Mouse (Mus musculus) thymus, adult 18-20 months (tissue): ENCODE measurements around the gene Zfp108.

Experiments
- DNase-seq, 2 experiments: peaks; one replicate each; pipeline ENCODE4 v3.0.0; 2022; ENCODE audit warnings: mixed read lengths in 2 of 2

Gene Zfp108

GRCm38 (mm10) chr7:24286916-24287315 lies 32.3 kb downstream of the Zfp108 start:
- no peak for DNase-seq

GRCm38 (mm10) chr7:24287670-24288069 lies 33.1 kb downstream of the Zfp108 start:
- no peak for DNase-seq

- DNase-seq = no peak
Observed at GRCm38 (mm10) chr7:24288512-24288911, 33.9 kb downstream of the Zfp108 start.

DNA sequence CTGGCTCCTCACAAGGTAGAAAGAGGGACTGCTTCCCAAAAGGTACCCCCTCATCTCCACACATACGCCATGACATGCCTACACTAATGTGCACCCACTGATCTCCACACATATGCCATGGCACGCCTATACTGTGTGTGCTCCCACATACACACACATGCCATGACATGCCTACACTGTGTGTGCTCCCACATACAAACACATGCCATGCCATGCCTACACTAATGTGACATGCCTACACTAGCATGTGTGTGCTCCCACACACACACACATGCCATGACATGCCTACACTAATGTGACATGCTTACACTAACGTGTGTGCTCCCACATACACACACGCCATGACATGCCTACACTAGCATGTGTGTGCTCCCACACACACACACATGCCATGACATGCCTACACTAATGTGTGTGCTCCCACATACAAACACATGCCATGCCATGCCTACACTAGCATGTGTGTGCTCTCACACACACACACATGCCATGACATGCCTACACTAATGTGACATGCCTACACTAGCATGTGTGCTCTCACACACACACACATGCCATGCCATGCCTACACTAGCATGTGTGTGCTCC lies 35.6 kb downstream of the Zfp108 start:
- DNase-seq = no peak

- no peak for DNase-seq
Observed at GRCm38 (mm10) chr7:24291387-24292090, 36.9 kb downstream of the Zfp108 start.

DNA sequence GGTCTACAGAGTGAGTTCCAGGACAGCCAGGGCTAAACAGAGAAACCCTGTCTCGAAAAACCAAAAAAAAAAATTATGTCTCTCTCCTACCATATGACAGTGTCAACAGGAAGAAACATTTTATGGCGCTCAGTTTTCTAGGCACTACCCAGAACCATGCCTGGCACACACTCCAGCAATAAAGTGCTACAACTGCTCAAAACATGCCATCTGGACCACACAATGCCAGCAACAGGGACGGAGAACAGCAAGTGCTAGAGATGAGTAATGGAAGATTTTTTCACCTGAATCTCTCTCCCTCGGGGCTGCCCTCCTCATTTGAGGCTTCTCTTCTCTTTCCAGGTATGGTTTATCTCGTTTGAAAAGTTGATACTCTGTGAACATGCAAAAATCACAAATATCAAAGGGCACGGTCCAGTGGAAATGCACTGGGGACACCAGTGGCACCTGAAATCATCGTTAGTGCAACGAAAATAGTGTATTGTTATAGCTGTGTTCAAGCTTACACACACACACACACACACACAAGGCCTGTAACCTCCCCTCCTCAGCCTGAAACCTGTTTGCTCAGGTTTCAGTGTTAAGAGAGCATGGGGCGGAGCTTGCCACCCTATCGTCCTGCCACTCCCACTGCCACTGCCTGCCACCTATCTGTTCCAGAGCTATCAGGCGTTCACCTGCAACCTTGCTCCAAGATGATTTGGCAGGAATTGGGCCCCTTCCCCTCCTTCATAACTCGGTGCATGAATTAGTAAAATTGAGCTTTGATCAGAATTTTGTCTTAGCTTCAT lies 38.7 kb downstream of the Zfp108 start:
- DNase-seq = no peak

DNA sequence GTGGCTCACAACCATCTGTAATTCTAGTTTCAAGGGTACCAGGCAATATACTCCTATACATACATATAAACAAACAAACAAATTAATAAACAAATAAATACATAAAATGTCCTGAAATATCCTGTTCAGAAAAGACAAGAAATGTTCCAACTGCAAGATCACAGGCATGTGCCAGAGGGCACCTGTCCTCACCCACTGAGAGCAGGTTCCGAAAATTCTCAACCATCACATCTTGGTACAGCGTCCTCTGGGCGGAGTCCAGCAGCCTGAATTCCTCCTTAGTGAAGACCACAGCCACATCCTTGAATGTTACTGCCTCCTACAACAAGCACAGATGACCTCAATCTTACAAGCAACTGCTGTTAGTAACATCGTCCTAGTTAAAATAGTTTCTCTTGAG lies 40.2 kb downstream of the Zfp108 start:
- no peak for DNase-seq

GRCm38 (mm10) chr7:24295376-24295775 lies 40.8 kb downstream of the Zfp108 start:
- DNase-seq = no peak

DNA sequence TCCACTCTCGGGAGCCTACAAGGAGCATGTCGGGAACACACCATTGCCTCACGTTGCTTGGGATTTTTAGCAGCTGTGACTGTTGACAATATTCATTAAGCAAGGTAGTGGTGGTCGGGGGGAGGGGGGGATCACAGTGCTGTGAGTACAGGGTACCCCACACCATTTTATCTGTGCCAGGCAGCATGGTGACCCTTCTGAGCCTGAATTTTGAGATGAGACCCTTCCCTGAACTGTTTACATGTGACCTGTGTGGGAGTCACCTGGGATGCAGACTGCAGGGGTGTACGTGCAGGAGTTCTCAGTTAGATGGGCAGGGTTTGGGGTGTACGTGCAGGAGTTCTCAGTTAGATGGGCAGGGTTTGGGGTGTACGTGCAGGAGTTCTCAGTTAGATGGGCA lies 41.8 kb downstream of the Zfp108 start:
- DNase-seq = no peak

DNA sequence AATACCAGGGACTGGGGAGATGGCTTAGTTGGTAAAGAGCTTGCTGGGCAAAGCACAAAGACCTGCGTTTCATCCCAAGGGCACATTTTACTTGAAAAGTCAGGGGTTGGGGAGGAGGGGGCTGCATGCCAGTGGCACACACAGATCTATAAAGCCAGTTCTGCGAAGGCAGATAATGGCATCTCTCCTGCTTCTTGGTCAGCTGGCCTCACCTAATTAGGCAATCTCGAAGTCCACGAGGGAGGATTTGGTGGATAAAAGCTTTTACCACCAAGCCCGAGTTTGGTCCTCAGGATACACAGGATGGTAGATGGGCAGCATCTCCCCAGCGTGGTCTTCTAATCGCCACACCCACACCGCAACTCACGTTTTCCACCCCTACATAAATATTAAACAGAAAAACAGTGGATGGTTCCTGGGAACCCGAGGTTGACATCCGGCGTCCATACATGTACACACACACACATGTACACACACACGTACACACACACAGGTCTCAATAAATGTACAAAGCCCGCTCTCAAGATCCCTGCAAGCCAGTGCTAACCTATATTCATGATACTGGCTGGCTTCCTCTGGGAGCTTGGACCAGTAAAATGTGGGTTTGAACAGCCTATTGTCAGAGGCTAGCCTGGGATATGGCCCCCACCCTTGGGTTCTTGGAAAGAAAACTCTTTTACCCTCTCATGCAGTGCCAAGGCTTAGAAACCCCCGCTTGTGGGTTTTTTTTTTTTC lies 42.9 kb downstream of the Zfp108 start:
- DNase-seq = no peak

DNA sequence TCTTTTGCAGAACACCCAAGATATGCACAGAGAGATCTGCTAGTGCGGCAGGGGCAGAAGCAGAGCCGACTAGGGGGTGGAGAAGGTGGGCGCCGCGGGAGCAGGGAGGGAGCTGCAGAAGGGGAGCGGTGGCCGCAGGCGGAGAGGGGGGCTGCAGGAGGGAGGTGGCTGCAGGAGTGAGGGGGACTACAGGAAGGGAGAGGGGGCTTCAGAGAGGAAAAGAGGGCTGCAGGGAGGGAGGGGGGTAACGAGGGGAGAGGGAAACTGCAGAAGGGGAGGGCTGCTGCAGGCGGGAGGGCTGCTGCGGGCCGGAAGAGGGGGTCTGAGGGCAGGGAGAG lies 44.0 kb downstream of the Zfp108 start:
- DNase-seq = peak; percentile 26 to 28

DNA sequence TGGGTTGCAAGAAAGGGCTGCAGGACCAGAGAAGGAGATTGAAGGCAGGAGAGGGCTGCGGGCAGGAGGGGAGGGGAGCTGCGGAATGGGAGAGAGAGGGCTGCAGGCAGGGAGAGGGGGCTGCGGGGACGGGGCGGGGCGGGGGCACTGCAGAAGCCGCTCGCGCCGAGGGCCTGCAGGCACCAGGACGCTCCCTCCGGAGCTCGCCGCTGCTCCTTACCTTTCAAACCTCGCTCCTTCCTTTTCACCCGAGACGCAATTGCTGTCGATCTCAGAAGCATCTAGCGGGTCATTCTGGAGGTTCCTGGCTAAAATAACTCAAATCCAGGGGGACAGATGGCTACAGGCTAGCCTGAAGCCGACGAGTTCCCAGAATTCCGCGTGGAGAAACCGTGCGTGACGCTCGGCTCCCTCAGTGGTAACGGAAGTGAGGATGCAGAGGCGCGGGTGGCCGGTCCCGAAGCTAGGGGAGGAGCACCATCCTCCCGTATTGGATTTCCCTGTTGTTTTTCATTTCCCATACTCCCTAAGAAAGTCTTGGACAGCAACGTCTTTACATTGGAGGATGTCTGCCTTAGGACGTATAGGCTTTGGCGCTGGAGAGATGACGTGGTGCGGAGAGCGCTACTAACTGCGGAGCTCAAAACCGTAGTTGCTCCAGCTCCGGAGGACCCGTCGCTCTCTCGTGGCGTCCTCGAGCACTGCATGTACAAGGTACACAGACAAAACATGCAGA lies 44.5 kb downstream of the Zfp108 start:
- DNase-seq = peak; percentile 58 to 67

DNA sequence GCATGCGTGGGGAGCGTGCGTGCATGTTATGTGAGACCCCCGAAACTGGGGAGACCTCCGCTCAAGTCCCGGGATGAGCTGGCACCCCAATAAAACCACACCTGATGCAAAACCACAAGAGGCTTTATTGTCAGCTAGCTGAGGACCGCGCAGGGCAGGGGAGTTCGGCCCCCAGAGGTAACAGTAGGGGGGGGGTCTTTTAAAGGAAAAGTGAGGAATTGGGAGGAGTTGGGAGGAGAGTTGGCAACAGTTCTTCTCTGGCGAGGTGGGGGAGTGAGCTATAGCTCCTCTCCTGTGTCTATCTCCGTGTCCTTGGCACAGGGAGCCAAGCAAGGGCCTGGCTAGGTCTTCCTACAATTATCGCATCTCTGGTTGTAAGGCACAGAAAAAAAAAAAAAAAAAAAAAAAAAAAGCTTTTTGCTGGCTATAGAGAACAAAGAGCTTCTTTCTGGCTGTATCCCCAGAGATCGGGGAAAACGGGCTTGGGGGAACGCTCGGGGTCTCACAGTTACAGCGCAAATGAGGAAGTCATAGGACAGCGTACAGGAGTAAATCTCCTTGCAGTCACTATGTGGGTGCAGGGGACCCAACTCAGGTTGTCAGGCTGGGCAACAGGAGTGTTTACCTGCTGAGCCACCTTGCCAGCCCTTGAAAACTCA lies 45.4 kb downstream of the Zfp108 start:
- no peak for DNase-seq

- DNase-seq = no peak
Observed at GRCm38 (mm10) chr7:24300771-24301282, 46.2 kb downstream of the Zfp108 start, which contains the start of gene Zfp61. Gene Zfp61 (minus strand): TSS chr7:24301232.
